Mouse (Mus musculus) spleen, embryonic (tissue): Measurements from ENCODE around the gene C1qtnf1.

Experiments
- CTCF ChIA-PET: fragments of 350-600 bp; sonication (Branson Sonifier 250); formaldehyde crosslinking; loops from one replicate; lab custom pipeline; 2022; lab: Charles Lee

C1qtnf1 gene

GRCm38 (mm10) chr11:118433398-118433868 lies 5.4 kb downstream of the C1qtnf1 start:
- CTCF ChIA-PET: no interaction called here

- CTCF ChIA-PET: interaction anchor here (0.6 kb wide), 1 partner anchor 25 kb away, joined by 4 read pairs; no protein-coding TSS in a partner anchor
These were observed 6.1 kb downstream of the C1qtnf1 start for GRCm38 (mm10) chr11:118434093-118434492.

GRCm38 (mm10) chr11:118436471-118436935 lies 8.5 kb downstream of the C1qtnf1 start:
- CTCF ChIA-PET: interaction anchor here (0.6 kb wide), 1 partner anchor 42 kb away, joined by 3 read pairs; no protein-coding TSS in a partner anchor

- CTCF ChIA-PET: no interaction called here
These were observed 10.8 kb downstream of the C1qtnf1 start for GRCm38 (mm10) chr11:118438665-118439414.

DNA sequence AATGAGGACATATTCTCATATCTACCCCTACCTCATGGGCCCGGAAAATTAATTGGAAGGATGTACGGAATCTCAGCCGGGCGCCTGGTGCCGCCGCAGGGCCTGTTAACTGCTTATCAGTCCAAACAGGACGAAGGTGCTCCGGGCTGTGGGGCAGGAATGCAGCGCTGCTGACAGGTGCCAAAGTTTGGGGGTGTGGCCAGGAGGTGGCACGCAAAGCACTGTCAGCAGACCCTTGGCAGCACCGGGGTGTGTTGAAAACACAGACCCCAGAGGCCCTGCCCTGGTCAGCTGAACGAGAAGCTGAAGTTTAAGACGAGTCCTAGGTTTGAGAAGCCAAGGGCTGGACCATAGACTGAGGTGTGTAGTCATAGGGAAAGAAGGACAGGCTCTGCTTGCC lies 14.7 kb downstream of the C1qtnf1 start:
- CTCF ChIA-PET: interaction anchor here (0.7 to 0.8 kb wide), 2 partner anchors 57 to 65 kb away, joined by 3 read pairs; no protein-coding TSS in a partner anchor

DNA sequence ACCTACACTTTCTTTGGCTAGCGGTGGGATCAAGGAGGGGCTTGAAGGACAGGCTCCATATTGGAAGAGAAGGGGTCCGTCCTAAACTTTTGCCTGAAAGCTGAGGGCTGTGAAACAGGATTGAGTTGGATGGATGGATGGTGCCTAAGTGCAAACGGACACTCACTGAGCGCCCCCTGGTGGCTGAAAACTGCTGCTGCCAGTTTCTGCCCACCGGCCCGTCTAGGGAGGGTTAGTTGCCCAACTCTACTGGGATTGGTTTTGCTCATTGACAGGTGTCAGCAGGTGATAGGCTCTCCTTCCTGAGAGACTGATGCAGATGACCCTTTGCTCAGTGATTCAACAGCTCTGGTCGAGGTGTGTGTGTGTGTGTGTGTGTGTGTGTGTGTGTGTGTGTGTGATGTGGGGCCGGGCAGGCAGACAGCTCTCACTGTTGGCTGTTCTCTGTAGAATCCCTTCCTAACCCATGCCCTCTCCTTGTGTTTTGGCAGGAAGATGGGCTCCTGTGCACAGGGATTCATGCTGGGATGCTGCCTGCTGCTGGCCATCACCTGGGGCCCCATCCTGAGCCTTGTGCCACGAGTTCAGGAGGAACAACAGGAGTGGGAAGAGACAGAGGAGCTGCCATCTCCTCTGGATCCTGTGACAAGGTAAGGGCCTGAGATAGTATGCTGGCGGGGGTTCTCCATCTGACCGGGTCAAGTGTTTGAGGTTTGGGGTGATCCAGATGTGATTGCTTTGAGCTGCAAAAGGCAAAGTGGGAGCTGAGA lies 15.4 kb downstream of the C1qtnf1 start:
- CTCF ChIA-PET: interaction anchor here (0.6 to 1.2 kb wide), 4 partner anchors 18 to 64 kb away, joined by 3 to 5 read pairs (median 3); no protein-coding TSS in a partner anchor

DNA sequence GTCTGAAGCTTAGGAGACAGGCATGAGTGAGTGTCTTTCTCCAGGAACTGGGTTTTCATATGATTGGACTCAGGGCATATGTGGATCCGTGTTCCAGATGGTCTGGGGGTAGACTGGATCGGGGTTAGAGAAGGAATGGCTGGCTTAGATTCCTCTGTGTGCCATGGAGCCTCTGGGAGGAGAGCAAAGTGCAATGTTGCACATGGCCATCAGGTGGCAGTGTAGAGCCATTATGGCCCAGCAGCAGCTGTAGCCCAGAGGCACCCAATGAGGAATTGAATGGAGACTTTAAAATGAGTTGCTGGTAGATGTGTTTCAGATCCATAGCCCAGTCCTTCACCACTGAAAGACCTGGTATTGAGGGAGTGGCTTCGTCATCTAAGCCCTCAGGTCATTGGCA lies 17.8 kb downstream of the C1qtnf1 start:
- CTCF ChIA-PET: interaction anchor here (0.5 to 0.9 kb wide), 2 partner anchors 13 to 18 kb away, joined by 3 to 5 read pairs; no protein-coding TSS in a partner anchor

DNA sequence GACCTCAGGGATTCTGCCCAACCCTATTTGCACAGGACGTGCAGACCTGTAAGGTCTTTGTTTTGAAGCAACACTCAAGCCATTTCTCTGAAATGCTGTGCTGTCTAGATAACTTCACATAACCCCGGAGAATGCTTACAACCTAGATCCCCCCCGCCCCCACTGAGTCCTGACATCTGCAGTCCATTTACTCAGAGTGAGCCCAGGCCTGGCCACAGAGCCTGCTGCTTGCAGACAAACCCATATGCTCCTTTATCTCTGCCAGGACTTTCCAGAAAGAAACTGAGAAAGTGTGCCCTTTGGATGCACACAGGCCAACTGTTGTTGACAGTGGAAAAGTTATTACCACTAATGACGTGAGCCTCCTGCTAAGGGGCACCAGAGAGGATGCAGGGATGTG lies 19.3 kb downstream of the C1qtnf1 start:
- CTCF ChIA-PET: no interaction called here

- CTCF ChIA-PET: no interaction called here
These were observed 20.4 kb downstream of the C1qtnf1 start for GRCm38 (mm10) chr11:118448385-118448784.

- CTCF ChIA-PET: no interaction called here
These were observed 23.2 kb downstream of the C1qtnf1 start for GRCm38 (mm10) chr11:118451211-118451610.

DNA sequence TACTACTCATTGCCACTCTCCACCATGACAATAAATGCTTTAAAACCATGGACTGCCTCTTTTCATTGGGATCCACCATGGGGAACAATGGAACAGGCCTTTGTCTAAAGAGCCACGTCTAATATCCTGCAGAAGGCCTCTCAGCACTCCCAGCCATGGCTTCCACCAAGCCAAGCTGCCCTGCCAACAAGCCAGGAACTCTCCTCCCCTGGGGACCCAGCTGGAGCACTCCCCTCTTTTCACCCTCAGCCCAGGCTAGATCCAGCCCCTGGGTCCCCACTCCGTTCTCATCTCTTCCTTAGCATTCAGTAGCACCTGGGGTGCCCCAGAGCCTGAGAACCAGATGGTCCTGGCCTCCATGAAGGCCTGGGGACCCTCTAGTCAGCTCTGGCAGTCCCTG lies 25.0 kb downstream of the C1qtnf1 start:
- CTCF ChIA-PET: no interaction called here

- CTCF ChIA-PET: no interaction called here
These were observed 26.1 kb downstream of the C1qtnf1 start for GRCm38 (mm10) chr11:118453886-118454671.

DNA sequence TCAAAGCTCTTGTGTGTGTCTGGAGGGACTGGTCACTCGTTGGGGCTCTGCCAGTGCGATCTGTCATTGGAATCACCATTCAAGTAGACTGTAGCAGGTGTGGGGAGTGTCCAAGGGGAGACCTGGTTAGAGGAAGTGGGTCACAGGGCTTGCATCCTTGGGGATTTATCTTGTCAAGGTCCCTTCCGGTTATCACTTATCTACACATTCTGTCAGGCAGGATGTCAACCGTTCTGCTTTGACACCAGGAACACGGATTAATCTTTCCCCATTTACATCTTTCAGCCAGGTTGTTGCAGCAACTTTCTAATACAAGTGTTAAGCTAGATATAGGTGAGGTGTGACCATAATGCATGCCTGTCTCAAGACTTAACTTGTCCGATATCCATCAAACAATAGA lies 27.8 kb downstream of the C1qtnf1 start:
- CTCF ChIA-PET: interaction anchor here (1.2 kb wide), 1 partner anchor 9 kb away, joined by 3 read pairs; no protein-coding TSS in a partner anchor

DNA sequence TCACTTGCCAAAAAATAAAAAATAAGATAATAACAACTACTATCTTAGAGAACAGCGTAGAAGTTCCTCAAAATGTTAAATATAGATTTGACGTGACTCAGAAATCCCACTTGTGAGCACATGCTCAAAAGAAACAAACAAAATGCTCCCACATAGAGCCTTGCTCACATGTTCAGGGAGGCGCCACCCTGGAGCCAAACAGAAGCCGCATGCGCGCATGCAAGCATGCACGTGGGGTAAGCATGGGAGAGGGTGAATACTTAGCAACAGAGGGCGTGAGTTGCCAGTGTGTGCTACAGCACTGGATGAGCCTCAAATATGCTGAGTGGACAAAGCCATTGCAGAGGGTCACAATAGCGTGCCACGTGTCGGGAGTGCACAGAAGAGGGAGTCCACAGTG lies 28.9 kb downstream of the C1qtnf1 start:
- CTCF ChIA-PET: no interaction called here

DNA sequence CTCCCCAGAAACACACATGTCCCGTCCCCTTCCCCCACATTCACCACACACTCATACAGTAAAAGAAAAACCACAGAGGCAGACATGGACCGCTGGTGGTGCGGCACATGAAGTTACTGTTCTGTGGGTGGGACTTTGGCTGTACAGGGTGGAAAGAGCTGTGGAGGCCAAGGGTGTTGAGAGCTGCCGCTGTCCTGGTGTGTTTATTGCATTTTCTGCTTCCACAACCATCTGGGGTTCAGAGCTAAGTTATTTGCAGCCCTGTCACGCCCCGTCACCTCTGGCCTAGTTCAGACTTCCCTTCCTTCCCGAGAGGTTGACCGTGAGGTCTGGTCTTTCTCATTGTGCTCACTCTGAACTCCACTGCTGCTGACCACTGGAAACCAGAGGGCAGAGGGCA lies 31.0 kb downstream of the C1qtnf1 start:
- CTCF ChIA-PET: interaction anchor here (0.7 to 1.3 kb wide), 2 partner anchors 13 to 25 kb away, joined by 4 to 5 read pairs; no protein-coding TSS in a partner anchor

GRCm38 (mm10) chr11:118459536-118459935 lies 31.5 kb downstream of the C1qtnf1 start:
- CTCF ChIA-PET: interaction anchor here (1.3 kb wide), 1 partner anchor 13 kb away, joined by 5 read pairs; no protein-coding TSS in a partner anchor

DNA sequence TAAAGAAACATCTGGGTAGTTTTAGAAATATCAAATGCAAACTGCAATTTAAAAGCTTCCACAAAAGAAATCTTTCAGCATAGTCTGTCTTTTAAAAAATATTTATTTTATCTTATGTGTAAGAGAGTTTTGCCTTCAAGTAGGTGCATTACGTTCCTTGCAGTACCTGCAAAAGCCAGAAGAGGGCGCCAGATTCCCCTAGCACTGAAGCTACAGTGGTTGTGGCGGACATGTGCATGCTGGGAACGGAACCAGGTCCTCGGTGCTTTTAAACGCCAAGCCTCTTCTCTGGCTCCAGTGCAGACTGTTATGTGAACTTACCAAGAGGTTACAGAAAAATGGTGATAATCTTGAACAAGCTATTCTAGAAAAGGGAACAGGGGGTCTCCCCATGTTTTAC lies 32.3 kb downstream of the C1qtnf1 start:
- CTCF ChIA-PET: no interaction called here

GRCm38 (mm10) chr11:118467441-118468035 lies 39.5 kb downstream of the C1qtnf1 start:
- CTCF ChIA-PET: interaction anchor here (0.7 kb wide), 1 partner anchor 1946 kb away, joined by 3 read pairs; no protein-coding TSS in a partner anchor

- CTCF ChIA-PET: no interaction called here
These were observed 41.6 kb downstream of the C1qtnf1 start for GRCm38 (mm10) chr11:118469509-118470160.
